Mouse (Mus musculus) ES-E14 (cell line): ENCODE data around the gene Thada. TPM values are rescaled to one million over a fixed set of nuclear protein-coding genes. Genes with fewer than 3 reads are reported as not detected.
A peak's percentile ranks its signal among the peaks of the same experiment; 100 is the strongest.

Experiments
- DNase-seq: peaks from one replicate; pipeline ENCODE4 v3.0.0-alpha.2; 2013; ENCODE audit warnings: low read depth, low spot score
- H3K27ac ChIP-seq: 2 replicates; pipeline ENCODE4 v1.5.1; 2012; ENCODE audit warnings: low read depth, mild to moderate bottlenecking, low read length, moderate library complexity, mixed read lengths; ENCODE audit not compliant: poor library complexity, insufficient read depth, severe bottlenecking
- H3K36me3 ChIP-seq: 2 replicates; pipeline ENCODE4 v1.6.1; 2012; ENCODE audit warnings: mild to moderate bottlenecking, low read length, moderate library complexity, mixed read lengths; ENCODE audit not compliant: control insufficient read depth, poor library complexity, insufficient read depth, severe bottlenecking
- H3K4me1 ChIP-seq, 2 experiments: fragments of 150-350 bp in 1 of 2; sonication (generic) in 1 of 2; 2 replicates each; pipeline ENCODE4 v1.6.1; 2012; ENCODE audit warnings: low read length in 2 of 2, mild to moderate bottlenecking in 1 of 2, mixed read lengths in 1 of 2; ENCODE audit not compliant: control insufficient read depth in 2 of 2, insufficient read depth in 2 of 2, poor library complexity in 1 of 2
- H3K4me3 ChIP-seq, 2 experiments: fragments of 150-350 bp in 1 of 2; sonication (generic) in 1 of 2; 2 replicates each; pipeline ENCODE4 v1.5.1; 2012; ENCODE audit warnings: low read length in 2 of 2, low read depth in 1 of 2, mild to moderate bottlenecking in 1 of 2, mixed read lengths in 1 of 2; ENCODE audit not compliant: insufficient read depth in 1 of 2, poor library complexity in 1 of 2, severe bottlenecking in 1 of 2
- H3K9ac ChIP-seq: 2 replicates; pipeline ENCODE4 v1.6.1; 2012; ENCODE audit warnings: low read depth, mild to moderate bottlenecking, low read length, mixed read lengths; ENCODE audit not compliant: poor library complexity, insufficient read depth, severe bottlenecking
- H3K9me3 ChIP-seq: fragments of 150-350 bp; sonication (generic); 2 replicates; pipeline ENCODE4 v1.6.1; 2012; ENCODE audit warnings: low read depth, mild to moderate bottlenecking, low read length; ENCODE audit not compliant: control insufficient read depth, insufficient read depth
- CHD2 ChIP-seq: IDR thresholded peaks from 2 replicates; pipeline ENCODE4 v1.6.1; 2014; ENCODE audit warnings: mild to moderate bottlenecking, low read depth, low read length, inconsistent platforms
- HCFC1 ChIP-seq: IDR thresholded peaks from 2 replicates; pipeline ENCODE4 v1.6.1; 2012; ENCODE audit warnings: low read length, inconsistent platforms, borderline replicate concordance; ENCODE audit not compliant: insufficient read depth
- MAFK ChIP-seq: IDR thresholded peaks from 2 replicates; pipeline ENCODE4 v1.6.1; 2014; ENCODE audit warnings: mild to moderate bottlenecking, low read depth, low read length, inconsistent platforms; ENCODE audit not compliant: insufficient read depth
- ZC3H11A ChIP-seq: IDR thresholded peaks from 2 replicates; pipeline ENCODE4 v1.6.1; 2012; ENCODE audit warnings: low read depth, mild to moderate bottlenecking, inconsistent platforms, low read length, borderline replicate concordance
- ZNF384 ChIP-seq: IDR thresholded peaks from 2 replicates; pipeline ENCODE4 v1.6.1; 2012; ENCODE audit warnings: low read depth, low read length, inconsistent platforms
- in situ Hi-C, 2 experiments: fragments of 600-800 bp; cut with MboI; formaldehyde crosslinking; loops; one replicate each; pipeline ENCODE4 v1.15.1; 2025; ENCODE audit warnings: low sequenced_read_pairs in 2 of 2, inconsistent platforms in 1 of 2; ENCODE audit not compliant: unreplicated experiment in 2 of 2
- total RNA-seq: library from RNA; depleted of rRNA; stranded (reverse); fragments of 300-350 nt; gene quantifications from 2 replicates; pipeline ENCODE4 v1.2.3, GENCODE M21; 2012

Thada gene
- total RNA-seq, 1 experiment = 37.4 TPM

DNA sequence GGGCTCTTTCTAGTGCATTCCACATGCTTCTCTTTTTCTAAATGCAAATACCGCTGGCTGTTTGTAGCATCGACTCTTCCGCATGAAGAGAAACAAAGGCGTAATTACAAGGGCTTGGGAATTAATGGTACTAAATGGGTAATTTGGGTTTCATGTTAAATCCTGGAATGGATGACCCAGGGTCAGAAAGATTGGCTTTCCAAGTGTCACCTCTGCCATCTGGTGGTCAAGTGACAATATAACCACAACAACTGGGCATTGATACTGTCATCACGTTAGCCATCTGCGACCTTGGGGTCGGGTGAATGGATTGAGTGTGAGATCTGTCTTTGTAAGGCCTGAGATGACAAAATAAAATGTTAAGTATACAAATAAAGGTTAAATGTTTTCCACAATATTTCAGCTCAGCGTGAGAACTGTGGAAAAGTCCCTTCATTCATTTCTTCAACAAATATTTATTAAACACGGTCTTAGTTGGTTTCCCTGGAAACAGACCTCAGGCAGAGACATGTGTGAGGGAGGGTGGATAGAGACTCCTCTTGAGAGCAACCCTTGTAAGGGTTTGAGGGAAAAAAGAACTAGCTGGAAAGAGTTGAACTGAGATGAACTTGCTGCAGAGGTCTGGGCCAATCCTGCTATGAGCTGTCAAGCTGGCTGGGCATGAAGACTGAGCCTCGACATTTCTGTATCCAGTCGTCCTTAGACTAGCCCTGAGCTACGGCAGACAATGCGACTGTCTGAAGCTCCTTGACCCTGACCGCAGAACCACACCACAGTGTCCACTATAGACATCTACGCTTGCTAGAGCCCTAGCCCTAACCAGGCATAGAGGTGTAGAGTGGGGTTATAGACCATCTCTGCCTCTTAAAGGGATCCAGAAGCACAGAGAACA lies 14.7 kb upstream of the Thada start:
- Histone ChIP-seq H3K27ac (no peak overlapping the region), H3K9me3 (no peaks in the 10 kb centered on the region), H3K36me3 (no peaks in the 10 kb centered on the region), H3K4me3 (no peak overlapping the region), H3K9ac (no peak overlapping the region), H3K4me1 (no peaks in the 10 kb centered on the region)
- in situ Hi-C loops = no loop called here
- 0 out of 2 replicates have a peak, but pooled peaks have one; percentile 19 for TF ChIP-seq ZC3H11A
- no peak for TF ChIP-seq HCFC1
- DNase-seq = no peak

DNA sequence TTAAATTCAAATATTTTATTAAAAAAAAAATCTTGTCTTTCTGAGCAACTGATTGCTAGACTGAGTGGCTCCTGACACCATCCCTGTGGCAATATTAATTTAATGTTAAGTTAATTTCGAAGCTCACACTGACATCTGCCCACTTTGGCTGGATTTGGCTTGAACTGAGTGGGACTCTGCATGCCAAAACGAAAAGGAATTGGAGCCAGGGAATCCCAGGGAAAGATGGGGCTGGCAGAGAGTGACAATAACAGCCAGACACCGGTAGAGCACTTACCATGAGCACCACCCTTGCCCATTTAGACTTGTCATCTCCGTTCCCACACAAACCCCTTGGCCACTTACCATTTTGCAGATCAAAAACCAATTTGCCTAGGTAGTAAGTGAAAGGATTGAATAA lies 12.3 kb upstream of the Thada start:
- Histone ChIP-seq H3K4me1 (peaks cover 0 to 4% of the 10 kb centered on the region in 2 experiments; a peak in 2 of 4 replicates), H3K4me3 (no peak overlapping the region), H3K27ac (no peak overlapping the region), H3K9ac (no peak overlapping the region), H3K9me3 (no peaks in the 10 kb centered on the region), H3K36me3 (no peaks in the 10 kb centered on the region)
- TF ChIP-seq CHD2 = no peak
- no peak for TF ChIP-seq MAFK
- no peak for TF ChIP-seq HCFC1
- TF ChIP-seq ZNF384 = no peak
- TF ChIP-seq ZC3H11A = no peak
- DNase-seq = no peak
- in situ Hi-C loops = no loop called here

DNA sequence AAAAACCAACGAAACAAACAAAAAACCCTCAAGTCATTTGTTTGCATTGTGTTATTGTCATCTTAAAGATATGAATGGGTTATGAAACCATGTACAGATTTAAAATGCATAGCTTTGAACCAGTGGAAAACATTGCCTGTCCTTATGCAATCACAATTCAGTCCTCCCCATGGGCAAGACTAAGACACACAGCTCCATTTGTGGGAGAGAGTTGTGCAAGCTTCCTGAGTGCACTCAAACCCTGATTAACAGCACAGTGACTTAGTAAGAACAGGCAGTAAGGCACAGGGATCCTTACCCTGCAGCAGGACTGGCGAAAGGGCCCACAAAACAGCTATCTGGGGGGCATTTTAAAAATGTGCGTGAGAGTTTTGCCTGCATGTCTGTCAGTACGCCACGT lies 11.2 kb upstream of the Thada start:
- in situ Hi-C loops = no loop called here
- H3K9me3 ChIP-seq = no peaks in the 10 kb centered on the region
- H3K9ac ChIP-seq = no peak overlapping the region
- TF ChIP-seq HCFC1 (no peak), CHD2 (no peak), MAFK (no peak), ZNF384 (no peak), ZC3H11A (no peak)
- H3K27ac ChIP-seq = no peak overlapping the region
- no peaks in the 10 kb centered on the region for H3K36me3 ChIP-seq
- no peak overlapping the region for H3K4me3 ChIP-seq
- DNase-seq = no peak
- H3K4me1 ChIP-seq = peaks cover 0 to 6% of the 10 kb centered on the region in 2 experiments; a peak in 2 of 4 replicates

DNA sequence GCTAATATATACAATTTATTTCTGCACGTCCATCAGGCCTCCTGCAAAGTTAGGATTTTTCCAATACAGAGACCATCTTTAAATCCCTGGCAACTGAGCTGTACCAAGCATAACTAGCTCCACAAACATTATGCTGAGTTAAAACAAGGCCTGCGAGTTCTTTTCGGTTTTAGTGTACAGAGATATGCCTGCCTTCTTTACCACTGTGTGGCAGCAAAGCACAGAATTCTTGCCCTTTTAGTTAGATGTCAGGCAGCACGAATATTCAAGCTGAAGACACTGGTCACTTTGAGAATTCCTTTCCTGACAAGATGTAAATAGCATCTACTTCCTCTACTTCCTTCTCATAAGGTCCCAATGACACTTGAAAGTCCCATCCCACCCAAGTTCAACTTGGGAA lies 8.3 kb upstream of the Thada start:
- no peaks in the 10 kb centered on the region for H3K36me3 ChIP-seq
- no peak overlapping the region for H3K27ac ChIP-seq
- in situ Hi-C loops = no loop called here
- no peaks in the 10 kb centered on the region for H3K9me3 ChIP-seq
- H3K9ac ChIP-seq = no peak overlapping the region
- no peak overlapping the region for H3K4me3 ChIP-seq
- H3K4me1 ChIP-seq = peaks cover 0 to 6% of the 10 kb centered on the region in 2 experiments; a peak in 2 of 4 replicates
- DNase-seq = no peak
- no peak for TF ChIP-seq HCFC1
- TF ChIP-seq ZNF384 = no peak
- no peak for TF ChIP-seq CHD2
- TF ChIP-seq ZC3H11A = no peak
- no peak for TF ChIP-seq MAFK

DNA sequence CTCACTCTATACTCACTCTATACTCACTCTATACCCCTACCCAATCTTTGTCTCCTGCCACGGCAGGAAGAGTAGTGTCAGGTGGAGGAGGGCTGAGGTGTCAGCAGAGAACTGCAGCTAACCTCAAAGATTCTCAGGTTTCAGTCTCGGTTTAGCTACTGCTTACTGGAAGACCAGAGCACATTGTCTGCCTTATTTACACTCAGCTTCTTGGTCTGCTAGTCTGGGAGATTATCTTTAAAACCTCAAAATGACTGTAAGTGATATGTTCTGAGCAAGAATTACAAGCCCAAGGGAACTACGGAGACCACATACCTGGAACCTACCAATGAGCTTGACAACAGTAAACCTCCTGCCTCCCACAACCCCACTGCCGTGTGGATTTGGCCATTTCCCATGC lies 31.0 kb downstream of the Thada start:
- H3K4me3 ChIP-seq = no peak overlapping the region
- no peak overlapping the region for H3K9ac ChIP-seq
- in situ Hi-C loops = no loop called here
- DNase-seq = no peak
- TF ChIP-seq ZC3H11A (no peak), HCFC1 (no peak), CHD2 (no peak), ZNF384 (no peak), MAFK (no peak)
- no peak overlapping the region for H3K27ac ChIP-seq
- no peaks in the 10 kb centered on the region for H3K4me1 ChIP-seq
- H3K9me3 ChIP-seq = no peaks in the 10 kb centered on the region
- peaks cover 20% of the 10 kb centered on the region for H3K36me3 ChIP-seq
